Mouse (Mus musculus): ENCODE results near the gene Hspb11. TPM values are rescaled to one million over a fixed set of nuclear protein-coding genes. Genes with fewer than 3 reads are reported as not detected.

Hspb11 gene
- polyA plus RNA-seq, 1 experiment from 2014 or later, result 39.5 TPM

- no peaks in the 10 kb centered on the region for H3K9me3 ChIP-seq (replicated peaks)
- ATAC-seq, result no peak
- H3K27ac ChIP-seq, result no peak overlapping the region
- no peak overlapping the region for H3K9ac ChIP-seq
- H3K4me3 ChIP-seq, result no peak overlapping the region
- no peaks in the 10 kb centered on the region for H3K36me3 ChIP-seq (ENCODE audit: poor library complexity, severe bottlenecking)
- 84% methylated on average over 7 of the region's 7 CpGs for WGBS
- no peaks in the 10 kb centered on the region for H3K27me3 ChIP-seq
- no peak overlapping the region for H3K4me2 ChIP-seq
- H3K4me1 ChIP-seq, result no peaks in the 10 kb centered on the region
Measured at GRCm38 (mm10) chr4:107299779-107300340, 46.5 kb downstream of the Hspb11 start.

- ATAC-seq, result no peak
- Histone ChIP-seq H3K4me1 (no peaks in the 10 kb centered on the region), H3K36me3 (ENCODE audit: poor library complexity, severe bottlenecking) (no peaks in the 10 kb centered on the region), H3K4me2 (no peak overlapping the region), H3K27ac (no peak overlapping the region), H3K9me3 (replicated peaks) (no peaks in the 10 kb centered on the region), H3K4me3 (no peak overlapping the region), H3K9ac (no peak overlapping the region), H3K27me3 (no peaks in the 10 kb centered on the region)
- WGBS, result 78% methylated on average over 4 of the region's 4 CpGs
Measured at GRCm38 (mm10) chr4:107300371-107300770, 47.0 kb downstream of the Hspb11 start.

DNA sequence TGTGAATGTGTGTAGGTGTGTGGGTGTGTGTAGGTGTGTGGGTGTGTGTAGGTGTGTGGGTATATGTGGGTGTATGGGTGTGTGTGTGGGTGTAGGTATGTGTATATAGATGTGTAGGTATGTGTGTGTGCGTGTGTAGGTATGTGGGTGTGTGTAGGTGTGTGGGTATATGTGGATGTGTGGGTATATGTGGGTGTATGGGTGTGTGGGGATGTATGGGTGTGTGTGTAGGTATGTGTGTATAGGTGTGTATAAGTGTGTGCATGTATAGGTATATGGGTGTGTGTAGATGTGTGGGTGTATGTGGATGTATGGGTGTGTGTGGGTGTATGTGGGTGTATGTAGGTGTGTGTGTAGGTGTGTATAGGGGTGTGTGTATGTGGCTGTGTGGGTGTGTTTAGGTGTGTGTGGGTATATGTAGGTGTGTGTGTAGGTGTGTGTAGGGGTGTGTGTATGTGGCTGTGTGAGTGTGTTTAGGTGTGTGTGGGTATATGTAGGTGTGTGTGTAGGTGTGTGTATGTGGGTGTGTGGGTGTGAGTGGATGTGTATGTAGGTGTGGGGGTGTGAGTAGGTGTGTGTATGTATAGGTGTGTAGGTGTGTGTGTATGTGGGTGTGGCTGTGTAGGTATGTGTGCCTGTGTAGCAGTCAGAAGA, 47.6 kb downstream of the Hspb11 start:
- Histone ChIP-seq H3K36me3 (ENCODE audit: poor library complexity, severe bottlenecking) (no peaks in the 10 kb centered on the region), H3K4me1 (no peaks in the 10 kb centered on the region), H3K9me3 (replicated peaks) (no peaks in the 10 kb centered on the region), H3K9ac (no peak overlapping the region), H3K4me2 (no peak overlapping the region), H3K4me3 (no peak overlapping the region), H3K27me3 (no peaks in the 10 kb centered on the region), H3K27ac (no peak overlapping the region)
- WGBS, result 92% methylated on average over 1 of the region's 1 CpGs
- ATAC-seq, result no peak

GRCm38 (mm10) chr4:107302221-107302620, 48.8 kb downstream of the Hspb11 start:
- no peak for ATAC-seq
- Histone ChIP-seq H3K4me2 (no peak overlapping the region), H3K27ac (no peak overlapping the region), H3K4me1 (peaks cover 4% of the 10 kb centered on the region), H3K27me3 (no peaks in the 10 kb centered on the region), H3K36me3 (ENCODE audit: poor library complexity, severe bottlenecking) (no peaks in the 10 kb centered on the region), H3K4me3 (no peak overlapping the region), H3K9me3 (replicated peaks) (no peaks in the 10 kb centered on the region), H3K9ac (no peak overlapping the region)
- WGBS, result 90% methylated on average over 9 of the region's 9 CpGs

DNA sequence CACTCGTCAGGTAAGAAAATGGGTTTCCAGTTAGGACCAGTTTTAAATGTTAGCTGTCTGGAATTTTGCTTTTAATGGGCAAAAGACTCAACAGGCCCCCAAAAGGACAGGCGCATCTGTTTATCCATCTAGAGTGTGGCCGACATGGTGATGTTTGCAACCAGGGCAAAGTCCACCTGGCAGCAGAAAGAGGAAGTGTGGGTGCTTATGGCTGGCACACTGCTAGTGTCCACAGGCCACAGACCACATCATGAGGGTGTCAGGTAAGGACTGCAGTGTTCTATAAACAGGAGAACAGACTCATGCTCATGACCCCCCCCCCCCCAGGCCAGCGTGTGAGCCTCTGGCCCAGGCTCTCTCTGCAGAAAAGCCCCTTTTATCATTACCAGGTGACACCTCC, 49.4 kb downstream of the Hspb11 start:
- H3K36me3 ChIP-seq (ENCODE audit: poor library complexity, severe bottlenecking), result no peaks in the 10 kb centered on the region
- no peak overlapping the region for H3K4me2 ChIP-seq
- ATAC-seq, result no peak
- no peaks in the 10 kb centered on the region for H3K9me3 ChIP-seq (replicated peaks)
- H3K27me3 ChIP-seq, result no peaks in the 10 kb centered on the region
- H3K27ac ChIP-seq, result no peak overlapping the region
- WGBS, result 91% methylated on average over 4 of the region's 4 CpGs
- H3K9ac ChIP-seq, result no peak overlapping the region
- H3K4me1 ChIP-seq, result peaks cover 4% of the 10 kb centered on the region
- no peak overlapping the region for H3K4me3 ChIP-seq

DNA sequence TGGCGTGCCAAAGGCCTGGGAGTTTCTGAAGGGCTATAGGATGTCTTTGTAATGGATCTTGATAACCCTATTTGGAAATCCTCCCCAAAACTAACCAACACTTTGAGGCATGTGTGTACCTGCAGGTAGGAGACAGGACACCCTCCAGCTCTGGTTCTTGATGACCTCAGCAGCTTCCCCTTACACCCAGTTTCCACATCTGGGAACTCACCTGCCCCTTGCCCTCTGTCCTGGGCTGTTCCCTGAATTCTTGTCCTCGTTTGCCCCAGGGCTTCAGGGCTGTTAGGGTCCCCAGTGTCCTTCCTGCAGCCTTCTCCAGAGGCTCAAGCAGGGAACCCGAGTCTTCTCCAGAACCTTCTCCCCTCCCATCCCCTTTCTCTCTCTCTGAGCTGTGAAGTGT, 50.1 kb downstream of the Hspb11 start:
- Histone ChIP-seq H3K27ac (no peak overlapping the region), H3K4me1 (peaks cover 4% of the 10 kb centered on the region), H3K4me3 (no peak overlapping the region), H3K9me3 (replicated peaks) (no peaks in the 10 kb centered on the region), H3K4me2 (no peak overlapping the region), H3K36me3 (ENCODE audit: poor library complexity, severe bottlenecking) (no peaks in the 10 kb centered on the region), H3K27me3 (no peaks in the 10 kb centered on the region), H3K9ac (no peak overlapping the region)
- no peak for ATAC-seq
- 66% methylated on average over 3 of the region's 3 CpGs for WGBS

DNA sequence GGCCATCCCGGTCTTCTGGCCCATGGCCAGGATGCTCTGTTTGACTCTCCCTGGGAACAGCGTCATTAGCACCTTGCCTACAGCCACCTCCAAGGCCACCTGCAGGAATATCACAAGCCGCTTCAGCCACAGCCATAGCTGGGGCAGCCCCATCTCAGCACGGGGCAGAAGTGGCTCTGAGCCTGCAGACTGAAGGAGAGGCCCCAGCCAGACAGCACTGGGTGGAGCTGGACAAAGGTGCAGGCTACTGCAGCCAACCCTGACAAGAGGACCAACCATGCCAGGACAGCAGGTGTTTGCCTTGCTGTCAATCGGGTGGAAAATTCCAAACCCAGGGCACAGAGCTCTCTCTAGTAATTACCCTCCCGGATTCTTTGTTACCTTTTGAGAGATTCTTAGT, 53.6 kb downstream of the Hspb11 start, which contains the start of gene Dio1:
Dio1 (minus strand) TSS at position 204 of the 400 bp plus-strand sequence.
- Histone ChIP-seq H3K36me3 (ENCODE audit: poor library complexity, severe bottlenecking) (no peaks in the 10 kb centered on the region), H3K4me3 (no peak within 1 kb of the TSS), H3K4me1 (peaks cover 4% of the 10 kb centered on the region), H3K27me3 (no peaks in the 10 kb centered on the region), H3K9ac (no peak within 1 kb of the TSS; the same call in 1 of the 2 replicates), H3K4me2 (no peak within 1 kb of the TSS), H3K9me3 (replicated peaks) (no peaks in the 10 kb centered on the region), H3K27ac (no peak within 1 kb of the TSS)
- WGBS, result 50% methylated on average over 6 of the region's 6 CpGs
- no peak for ATAC-seq

- ATAC-seq, result peak; percentile 96
- Histone ChIP-seq H3K27ac (peak within 1 kb of the TSS; percentile 36; the same call in 1 of the 2 replicates), H3K9ac (peak within 1 kb of the TSS; percentile 64)
Measured at GRCm38 (mm10) chr4:107313690-107314478, 60.5 kb downstream of the Hspb11 start, which contains the start of gene Yipf1. Gene Yipf1, plus strand, starts transcription at chr4:107314363.

GRCm38 (mm10) chr4:107314479-107314805, 61.0 kb downstream of the Hspb11 start:
- peak overlapping the region; percentile 69 for H3K4me2 ChIP-seq
- H3K36me3 ChIP-seq (ENCODE audit: poor library complexity, severe bottlenecking), result peaks cover 18% of the 10 kb centered on the region
- ATAC-seq, result peak; percentile 84; the same call in 1 of the 2 replicates
- peaks cover 13% of the 10 kb centered on the region for H3K4me1 ChIP-seq
- H3K27ac ChIP-seq, result no peak overlapping the region
- H3K4me3 ChIP-seq, result peak overlapping the region; percentile 52
- WGBS, result 13% methylated on average over 7 of the region's 7 CpGs
- H3K9me3 ChIP-seq (replicated peaks), result no peaks in the 10 kb centered on the region
- H3K27me3 ChIP-seq, result no peaks in the 10 kb centered on the region
- peak overlapping the region; percentile 64 for H3K9ac ChIP-seq

More at GRCm38 (mm10) chr4:107313690-107314478, 60.5 kb downstream of the Hspb11 start, which contains the start of gene Yipf1:
- Histone ChIP-seq H3K4me1 (peaks cover 13% of the 10 kb centered on the region), H3K27me3 (no peaks in the 10 kb centered on the region), H3K9me3 (replicated peaks) (no peaks in the 10 kb centered on the region), H3K36me3 (ENCODE audit: poor library complexity, severe bottlenecking) (peaks cover 13% of the 10 kb centered on the region), H3K4me2 (peak within 1 kb of the TSS; percentile 69), H3K4me3 (peak within 1 kb of the TSS; percentile 52)
- under 1% methylated on average over 29 of the region's 29 CpGs for WGBS

DNA sequence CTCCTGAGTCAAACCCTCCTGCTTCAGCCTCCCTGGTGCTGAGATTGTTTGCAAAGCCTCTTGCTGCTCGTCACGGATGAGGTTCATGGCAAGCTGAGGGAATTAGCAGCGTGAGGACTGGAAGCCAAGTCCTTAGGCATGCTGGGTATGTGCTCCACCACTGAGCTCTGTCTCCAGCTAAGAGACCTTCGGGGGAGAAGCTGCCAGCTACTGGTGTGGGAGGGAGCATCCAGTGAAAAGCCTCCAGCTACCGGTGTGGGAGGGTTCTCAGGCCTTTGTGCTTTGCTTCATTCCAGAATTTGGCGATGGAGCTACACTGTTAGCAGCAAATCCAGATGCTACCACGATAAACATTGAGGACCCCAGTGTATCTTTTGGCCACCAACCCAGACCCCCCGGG, 65.3 kb downstream of the Hspb11 start:
- WGBS, result 82% methylated on average over 8 of the region's 8 CpGs
- no peaks in the 10 kb centered on the region for H3K27me3 ChIP-seq
- peaks cover 58% of the 10 kb centered on the region for H3K36me3 ChIP-seq (ENCODE audit: poor library complexity, severe bottlenecking)
- no peak overlapping the region for H3K9ac ChIP-seq
- no peak for ATAC-seq
- no peak overlapping the region for H3K4me2 ChIP-seq
- peaks cover 9% of the 10 kb centered on the region for H3K4me1 ChIP-seq
- no peak overlapping the region for H3K27ac ChIP-seq
- no peaks in the 10 kb centered on the region for H3K9me3 ChIP-seq (replicated peaks)
- H3K4me3 ChIP-seq, result no peak overlapping the region

DNA sequence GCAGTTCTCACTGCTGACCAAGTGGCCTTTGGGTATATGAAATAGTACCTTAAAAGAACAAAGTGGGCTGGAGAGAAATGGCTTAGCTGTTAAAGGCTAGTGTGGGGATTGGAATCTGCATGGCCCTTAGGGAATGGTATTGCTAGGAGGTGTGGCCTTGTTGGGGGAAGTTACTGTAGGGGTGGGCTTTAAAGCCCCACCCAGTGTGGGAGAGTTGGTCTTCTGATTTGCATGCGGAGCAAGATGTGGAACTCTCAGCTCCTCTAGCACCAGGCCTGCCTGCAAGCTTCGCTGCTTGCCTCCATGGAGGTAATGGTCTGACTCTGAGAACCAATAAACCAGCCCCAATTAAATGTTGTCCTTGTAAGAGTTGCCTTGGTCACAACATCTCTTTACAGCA, 67.6 kb downstream of the Hspb11 start:
- Histone ChIP-seq H3K4me1 (no peaks in the 10 kb centered on the region), H3K9me3 (replicated peaks) (no peaks in the 10 kb centered on the region), H3K4me2 (no peak overlapping the region), H3K36me3 (ENCODE audit: poor library complexity, severe bottlenecking) (peaks cover 72% of the 10 kb centered on the region), H3K27ac (no peak overlapping the region), H3K27me3 (no peaks in the 10 kb centered on the region), H3K9ac (no peak overlapping the region), H3K4me3 (no peak overlapping the region)
- WGBS, result 87% methylated on average over 2 of the region's 2 CpGs
- no peak for ATAC-seq

GRCm38 (mm10) chr4:107323113-107323512, 69.7 kb downstream of the Hspb11 start:
- 89% methylated on average over 2 of the region's 2 CpGs for WGBS
- H3K4me1 ChIP-seq, result no peaks in the 10 kb centered on the region
- H3K27me3 ChIP-seq, result no peaks in the 10 kb centered on the region
- no peak overlapping the region for H3K9ac ChIP-seq
- ATAC-seq, result no peak
- peaks cover 74% of the 10 kb centered on the region for H3K36me3 ChIP-seq (ENCODE audit: poor library complexity, severe bottlenecking)
- no peak overlapping the region for H3K27ac ChIP-seq
- H3K9me3 ChIP-seq (replicated peaks), result no peaks in the 10 kb centered on the region
- no peak overlapping the region for H3K4me3 ChIP-seq
- H3K4me2 ChIP-seq, result no peak overlapping the region
